Mouse (Mus musculus) stomach, embryonic 15.5 days (tissue): ENCODE data around the gene Dhx29. TPM values are rescaled to one million over a fixed set of nuclear protein-coding genes. Genes with fewer than 3 reads are reported as not detected.

ENCODE experiments used
- ATAC-seq: fragments of 200-750 bp; cut with Nextera tagmentation; 2 replicates; pipeline ENCODE4 v1.8.0; 2017; ENCODE audit warnings: low read depth, moderate number of reproducible peaks, moderate TSS enrichment; ENCODE audit not compliant: insufficient read depth, low FRiP score
- H3K27ac ChIP-seq: fragments of 300-500 bp; sonication (generic); 2 replicates; pipeline ENCODE4 v1.5.1; 2015; ENCODE audit warnings: mild to moderate bottlenecking, inconsistent platforms
- H3K27me3 ChIP-seq: fragments of 300-500 bp; sonication (generic); replicated peaks from 2 replicates; pipeline ENCODE4 v1.6.1; 2015; ENCODE audit warnings: inconsistent platforms
- H3K36me3 ChIP-seq: fragments of 300-500 bp; sonication (generic); 2 replicates; pipeline ENCODE4 v1.6.1; 2015; ENCODE audit warnings: inconsistent platforms
- H3K4me1 ChIP-seq: fragments of 300-500 bp; sonication (generic); 2 replicates; pipeline ENCODE4 v1.6.1; 2015; ENCODE audit warnings: inconsistent platforms
- H3K4me2 ChIP-seq: fragments of 300-500 bp; sonication (generic); 2 replicates; pipeline ENCODE4 v1.6.1; 2015; ENCODE audit warnings: mild to moderate bottlenecking, inconsistent platforms
- H3K4me3 ChIP-seq: fragments of 300-500 bp; sonication (generic); replicated peaks from 2 replicates; pipeline ENCODE4 v1.5.1; 2015; ENCODE audit warnings: inconsistent platforms
- H3K9ac ChIP-seq: fragments of 300-500 bp; sonication (generic); 2 replicates; pipeline ENCODE4 v1.6.1; 2015; ENCODE audit warnings: inconsistent platforms
- H3K9me3 ChIP-seq: fragments of 300-500 bp; sonication (generic); 2 replicates; pipeline ENCODE4 v1.6.1; 2016; ENCODE audit warnings: inconsistent platforms
- WGBS: fragments of 180-500 bp; shearing (Covaris S2); methylation state at CpG from one replicate; pipeline ENCODE4 v1.1.7; 2015; 5-methylcytosine and 5-hydroxymethylcytosine counted together
- polyA plus RNA-seq: library from polyadenylated mRNA; unstranded; fragments of >200 nt; fragmentation: Nextera tagmentation; extraction: Ambion mirVana; gene quantifications from 2 replicates; pipeline ENCODE4 v1.2.1, GENCODE M21; 2015

Dhx29 gene
- polyA plus RNA-seq, 1 experiment from 2014 or later = 23.5 TPM

DNA sequence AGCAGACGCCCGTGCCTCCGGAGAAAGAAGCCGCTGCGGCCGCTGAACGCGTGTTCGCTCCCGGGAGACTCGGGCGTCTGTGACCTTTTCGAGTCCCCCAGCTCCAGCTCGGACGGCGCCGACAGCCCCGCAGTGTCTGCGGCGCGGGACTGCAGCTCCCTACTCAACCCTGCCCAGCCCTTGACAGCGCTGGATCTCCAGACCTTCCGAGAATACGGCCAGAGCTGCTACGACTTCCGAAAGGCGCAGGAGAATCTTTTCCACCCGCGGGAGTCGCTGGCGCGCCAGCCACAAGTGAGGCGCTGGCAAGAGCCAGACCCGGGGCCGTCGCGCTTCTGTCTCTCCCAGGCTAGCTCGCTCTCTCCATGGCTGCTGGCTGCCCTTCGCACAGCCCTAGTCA, 60.7 kb downstream of the Dhx29 start:
- H3K27me3 ChIP-seq = peaks cover 71% of the 10 kb centered on the region
- H3K9ac ChIP-seq = peak overlapping the region; percentile 10; the same call in 1 of the 2 replicates
- no peaks in the 10 kb centered on the region for H3K36me3 ChIP-seq
- no peak overlapping the region for H3K27ac ChIP-seq
- H3K4me1 ChIP-seq = peaks cover 31% of the 10 kb centered on the region
- H3K4me3 ChIP-seq = peak overlapping the region; percentile 51
- H3K4me2 ChIP-seq = peak overlapping the region; percentile 99
- no peaks in the 10 kb centered on the region for H3K9me3 ChIP-seq
- peak; percentile 24; the same call in 1 of the 2 replicates for ATAC-seq
- WGBS = under 1% methylated on average over 39 of the region's 39 CpGs

GRCm38 (mm10) chr13:112988866-112989265, 61.6 kb downstream of the Dhx29 start:
- Histone ChIP-seq H3K27me3 (peaks cover 80% of the 10 kb centered on the region), H3K9ac (no peak overlapping the region), H3K4me2 (peak overlapping the region; percentile 99), H3K36me3 (no peaks in the 10 kb centered on the region), H3K4me1 (peaks cover 36% of the 10 kb centered on the region), H3K9me3 (no peaks in the 10 kb centered on the region), H3K4me3 (peak overlapping the region; percentile 51), H3K27ac (no peak overlapping the region)
- ATAC-seq = no peak
- under 1% methylated on average over 19 of the region's 19 CpGs for WGBS

- Histone ChIP-seq H3K27ac (no peak overlapping the region), H3K9me3 (no peaks in the 10 kb centered on the region), H3K9ac (no peak overlapping the region), H3K4me1 (peaks cover 40% of the 10 kb centered on the region), H3K4me2 (peak overlapping the region; percentile 99), H3K36me3 (no peaks in the 10 kb centered on the region), H3K4me3 (no peak overlapping the region; the same call in 1 of the 2 replicates), H3K27me3 (peaks cover 81% of the 10 kb centered on the region)
- WGBS = under 1% methylated on average over 23 of the region's 23 CpGs
- no peak for ATAC-seq
Observed at GRCm38 (mm10) chr13:112989541-112989940, 62.3 kb downstream of the Dhx29 start.

- no peak overlapping the region for H3K27ac ChIP-seq
- H3K4me3 ChIP-seq = no peak overlapping the region
- H3K9me3 ChIP-seq = no peaks in the 10 kb centered on the region
- peaks cover 86% of the 10 kb centered on the region for H3K27me3 ChIP-seq
- H3K9ac ChIP-seq = no peak overlapping the region
- ATAC-seq = no peak
- WGBS = 15% methylated on average over 4 of the region's 4 CpGs
- H3K4me2 ChIP-seq = no peak overlapping the region
- H3K4me1 ChIP-seq = peaks cover 40% of the 10 kb centered on the region
- H3K36me3 ChIP-seq = no peaks in the 10 kb centered on the region
Observed at GRCm38 (mm10) chr13:112990346-112990745, 63.1 kb downstream of the Dhx29 start.

DNA sequence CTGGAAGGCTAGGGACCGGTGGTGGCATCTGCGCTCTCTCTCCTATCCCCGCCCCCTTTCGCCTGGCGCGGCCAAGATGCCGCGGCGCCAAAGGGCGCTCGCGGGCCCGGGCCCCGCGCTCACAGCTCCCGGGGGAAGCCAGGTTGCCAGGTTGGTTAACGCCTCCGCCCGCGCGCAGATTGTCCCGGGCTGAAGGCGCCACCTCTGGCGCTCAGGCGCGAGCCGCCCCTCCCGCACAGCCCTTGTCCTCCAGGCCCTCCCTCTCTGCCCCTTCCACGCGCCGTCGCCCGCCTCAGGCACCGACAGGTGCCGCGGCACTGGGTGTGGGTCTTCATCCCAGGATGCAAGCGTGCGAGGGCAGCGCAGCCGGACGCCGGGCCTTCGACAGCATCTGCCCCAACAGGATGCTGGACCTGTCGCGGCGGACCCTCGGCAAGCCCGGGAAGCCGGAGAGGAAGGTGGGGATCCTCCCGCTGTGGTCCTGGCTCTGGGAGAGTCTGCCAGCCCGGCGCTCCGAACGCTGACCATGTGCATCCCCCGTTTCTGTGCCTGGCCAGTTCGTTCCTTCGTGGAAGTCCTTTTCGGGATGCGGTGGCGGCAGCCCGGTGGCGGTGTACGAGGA, 66.4 kb downstream of the Dhx29 start, which contains the start of gene Mcidas:
Mcidas (plus strand) TSS at position 315 of the 622 bp plus-strand sequence.
- Histone ChIP-seq H3K27ac (no peak within 1 kb of the TSS), H3K9ac (no peak within 1 kb of the TSS), H3K9me3 (no peaks in the 10 kb centered on the region), H3K4me2 (peak within 1 kb of the TSS; percentile 91), H3K27me3 (peaks cover 86% of the 10 kb centered on the region), H3K36me3 (no peaks in the 10 kb centered on the region), H3K4me3 (peak within 1 kb of the TSS; percentile 43), H3K4me1 (peaks cover 23% of the 10 kb centered on the region)
- WGBS = under 1% methylated on average over 63 of the region's 63 CpGs
- ATAC-seq = 0 out of 2 replicates have a peak, but pooled peaks have one; percentile 36

DNA sequence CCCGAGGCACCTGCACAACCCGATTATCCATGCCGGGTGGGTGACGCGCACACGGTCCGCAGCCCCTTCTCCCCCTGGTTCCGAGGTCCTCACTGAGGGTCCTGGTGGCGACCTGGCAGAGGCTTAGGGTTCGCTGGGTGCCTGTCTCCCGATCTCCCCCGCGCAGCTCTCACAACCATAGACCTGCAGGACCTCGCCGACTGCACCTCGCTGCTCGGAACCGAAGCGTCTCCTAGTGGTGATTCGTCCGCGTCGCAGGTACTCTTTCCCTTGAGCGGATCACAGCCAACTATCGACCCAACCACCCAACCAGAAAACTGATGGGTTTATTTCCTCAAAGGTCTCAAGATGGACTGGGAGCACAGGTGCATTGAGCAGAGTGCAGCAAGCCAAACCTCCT, 66.9 kb downstream of the Dhx29 start:
- ATAC-seq = peak; percentile 57
- under 1% methylated on average over 25 of the region's 25 CpGs for WGBS
- H3K9ac ChIP-seq = no peak overlapping the region

GRCm38 (mm10) chr13:112996407-112996806, 69.2 kb downstream of the Dhx29 start:
- no peak overlapping the region for H3K4me3 ChIP-seq
- WGBS = 53% methylated on average over 4 of the region's 4 CpGs
- H3K9ac ChIP-seq = no peak overlapping the region
- no peak overlapping the region for H3K4me2 ChIP-seq
- no peaks in the 10 kb centered on the region for H3K36me3 ChIP-seq
- no peak for ATAC-seq
- H3K4me1 ChIP-seq = peaks cover 12% of the 10 kb centered on the region; the same call in 1 of the 2 replicates
- peaks cover 66% of the 10 kb centered on the region for H3K27me3 ChIP-seq
- no peak overlapping the region for H3K27ac ChIP-seq
- no peaks in the 10 kb centered on the region for H3K9me3 ChIP-seq

More for the DNA sequence above, 66.9 kb downstream of the Dhx29 start:
- Histone ChIP-seq H3K4me1 (peaks cover 18% of the 10 kb centered on the region), H3K4me2 (peak overlapping the region; percentile 91), H3K27me3 (peaks cover 83% of the 10 kb centered on the region), H3K27ac (no peak overlapping the region), H3K36me3 (no peaks in the 10 kb centered on the region), H3K9me3 (no peaks in the 10 kb centered on the region), H3K4me3 (peak overlapping the region; percentile 43)

DNA sequence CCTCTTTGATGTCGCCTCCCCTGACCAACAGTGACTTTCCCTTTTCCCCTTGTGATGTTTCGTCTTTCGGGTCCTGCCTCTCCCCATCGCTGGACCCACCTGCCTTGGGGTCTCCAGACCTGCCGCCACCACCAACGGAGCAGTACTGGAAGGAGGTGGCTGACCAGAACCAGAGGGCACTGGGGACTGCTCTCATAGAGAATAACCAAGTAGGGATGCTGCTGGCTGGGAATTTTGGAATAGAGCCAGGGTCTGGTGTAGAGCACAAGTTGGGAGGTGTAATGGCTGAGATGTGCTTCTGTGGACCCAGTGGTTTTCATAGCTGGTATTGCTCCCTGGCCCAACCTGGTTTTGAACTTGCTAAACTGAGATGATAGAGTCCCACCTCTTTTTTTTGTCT, 70.1 kb downstream of the Dhx29 start:
- Histone ChIP-seq H3K27ac (no peak overlapping the region), H3K4me1 (peaks cover 12% of the 10 kb centered on the region; the same call in 1 of the 2 replicates), H3K9me3 (no peaks in the 10 kb centered on the region), H3K4me2 (no peak overlapping the region), H3K27me3 (peaks cover 61% of the 10 kb centered on the region), H3K36me3 (no peaks in the 10 kb centered on the region), H3K9ac (no peak overlapping the region), H3K4me3 (no peak overlapping the region)
- WGBS = 63% methylated on average over 6 of the region's 6 CpGs
- ATAC-seq = no peak

DNA sequence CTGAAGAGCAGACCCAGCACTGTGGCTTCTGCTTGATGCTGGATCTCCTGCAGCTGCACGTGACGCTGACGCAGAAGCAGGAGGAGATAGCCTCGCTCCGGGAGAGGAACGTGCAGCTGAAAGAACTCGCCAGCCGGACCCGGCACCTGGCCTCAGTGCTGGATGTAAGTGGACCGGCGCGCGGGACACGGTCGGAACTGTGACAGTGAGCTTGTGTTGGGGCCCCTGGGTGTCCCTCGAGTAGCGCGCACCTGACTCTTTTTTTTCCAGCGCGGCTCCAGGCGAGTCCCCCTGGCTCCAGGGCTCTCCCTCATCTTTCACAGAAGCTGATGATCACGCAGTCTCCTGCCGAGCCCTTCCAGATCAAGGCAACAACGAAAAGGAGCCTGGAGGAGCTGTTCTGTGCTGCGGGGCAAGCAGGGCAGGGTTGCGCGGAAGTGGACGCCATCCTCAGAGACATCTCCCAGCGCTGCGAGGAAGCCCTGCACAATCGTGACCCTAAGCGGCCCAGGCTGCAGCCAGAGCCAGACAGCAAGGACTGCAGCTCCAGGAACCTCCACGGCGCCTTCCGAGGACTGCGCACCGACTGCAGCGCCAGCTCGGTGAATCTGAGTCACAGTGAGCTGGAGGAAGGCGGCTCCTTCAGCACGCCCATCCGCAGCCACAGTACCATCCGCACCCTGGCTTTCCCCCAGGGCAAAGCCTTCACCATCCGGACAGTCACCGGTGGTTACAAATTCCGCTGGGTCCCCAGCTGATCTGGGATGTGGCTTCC, 71.4 kb downstream of the Dhx29 start:
- Histone ChIP-seq H3K36me3 (no peaks in the 10 kb centered on the region), H3K4me3 (peak overlapping the region; percentile 39), H3K27me3 (peaks cover 51% of the 10 kb centered on the region), H3K27ac (no peak overlapping the region), H3K9ac (0 out of 2 replicates have a peak overlapping the region, but pooled peaks have one; percentile 6), H3K4me2 (peak overlapping the region; percentile 84), H3K9me3 (no peaks in the 10 kb centered on the region), H3K4me1 (peaks cover 9% of the 10 kb centered on the region; the same call in 1 of the 2 replicates)
- under 1% methylated on average over 46 of the region's 46 CpGs for WGBS
- ATAC-seq = 0 out of 2 replicates have a peak, but pooled peaks have one; percentile 7

DNA sequence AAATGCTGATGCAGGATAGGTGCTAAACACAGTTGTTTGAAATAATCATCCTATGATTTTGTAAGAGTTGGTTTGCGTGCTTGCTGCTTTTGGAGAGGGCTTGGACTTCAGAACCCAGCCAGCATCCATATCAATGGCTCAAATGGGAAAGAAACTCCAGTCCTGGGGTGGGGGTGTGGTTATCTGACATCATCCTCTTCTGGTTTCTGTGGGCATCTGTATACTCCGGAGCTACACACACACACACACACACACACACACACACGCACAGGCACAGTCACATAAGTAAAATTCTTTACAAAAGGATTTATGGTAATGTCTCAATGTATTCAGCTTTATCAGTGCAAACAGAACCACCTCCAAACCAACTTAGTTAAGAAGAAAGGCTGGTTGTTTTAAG, 72.8 kb downstream of the Dhx29 start:
- Histone ChIP-seq H3K9me3 (no peaks in the 10 kb centered on the region), H3K4me3 (no peak overlapping the region), H3K4me2 (peak overlapping the region; percentile 36; the same call in 1 of the 2 replicates), H3K36me3 (no peaks in the 10 kb centered on the region), H3K27ac (peak overlapping the region; percentile 83), H3K27me3 (peaks cover 37% of the 10 kb centered on the region), H3K9ac (no peak overlapping the region), H3K4me1 (0 out of 2 replicates have a peak, but pooled peaks cover 3% of the 10 kb centered on the region)
- 64% methylated on average over 3 of the region's 3 CpGs for WGBS
- peak; percentile 11; the same call in 1 of the 2 replicates for ATAC-seq

DNA sequence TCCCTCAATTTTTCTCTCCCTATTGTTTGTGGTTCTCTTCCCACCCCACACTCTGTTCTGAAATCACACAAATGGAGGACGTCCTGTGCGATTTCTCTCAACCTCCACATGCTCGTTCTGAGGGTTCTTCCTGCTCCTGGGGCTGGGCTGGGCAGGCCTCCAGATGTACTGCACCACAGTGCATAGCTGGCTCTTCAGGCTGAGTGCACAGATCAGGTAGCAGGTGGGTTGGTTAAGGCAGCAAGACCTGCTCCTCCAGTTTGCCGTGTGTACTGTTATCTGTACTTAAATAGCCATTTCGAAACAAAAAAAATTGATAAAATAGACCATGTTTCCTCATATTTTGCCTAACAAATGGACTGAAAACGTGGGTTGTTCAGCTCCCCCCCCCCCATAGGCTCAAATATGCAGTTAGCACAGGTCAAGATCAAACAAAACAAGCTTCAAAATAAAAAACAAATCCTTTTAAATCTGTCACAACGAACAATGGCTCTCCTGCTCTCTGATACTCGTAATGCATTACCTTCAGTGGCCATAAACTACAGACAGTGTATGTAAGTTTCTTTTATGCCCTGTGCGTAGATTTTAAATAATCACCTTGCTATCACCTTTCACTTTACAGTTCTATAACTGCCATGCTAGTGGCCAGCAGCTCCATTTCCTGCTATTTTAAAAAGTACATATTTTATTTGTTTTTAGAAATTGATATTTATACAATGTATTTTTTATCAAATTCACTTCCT, 73.5 kb downstream of the Dhx29 start:
- peak; percentile 97 for ATAC-seq
- Histone ChIP-seq H3K4me2 (peak overlapping the region; percentile 36; the same call in 1 of the 2 replicates), H3K4me1 (0 out of 2 replicates have a peak, but pooled peaks cover 3% of the 10 kb centered on the region), H3K9me3 (no peaks in the 10 kb centered on the region), H3K9ac (no peak overlapping the region), H3K27me3 (peaks cover 32% of the 10 kb centered on the region), H3K27ac (peak overlapping the region; percentile 83), H3K36me3 (no peaks in the 10 kb centered on the region), H3K4me3 (no peak overlapping the region)
- 53% methylated on average over 9 of the region's 9 CpGs for WGBS
